Mouse (Mus musculus): Measurements from ENCODE around the gene Zfp966. TPM values are rescaled to one million over a fixed set of nuclear protein-coding genes. Genes with fewer than 3 reads are reported as not detected.

Gene Zfp966
- 1.3 and 1.6 TPM in 2 replicates for polyA plus RNA-seq (2012; rRNA removed)

DNA sequence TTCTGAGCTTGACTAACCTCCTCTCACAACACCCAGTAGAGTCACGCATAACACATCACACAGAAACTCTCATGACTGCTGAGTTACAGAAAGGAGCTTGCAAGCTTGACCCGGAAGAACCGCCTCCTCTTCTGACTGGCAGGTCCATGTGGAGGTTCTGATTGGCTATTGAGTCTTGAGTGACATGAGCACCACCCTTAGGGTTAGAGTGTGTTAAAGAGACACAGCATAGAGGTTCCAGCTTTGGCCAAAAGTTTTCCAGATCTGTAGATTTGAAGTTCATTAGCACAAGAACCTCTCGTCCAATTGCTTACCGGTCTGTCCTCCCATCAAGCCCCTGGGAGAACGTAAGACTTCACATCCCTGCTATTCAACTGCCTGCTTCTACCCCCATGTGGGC lies at the start of gene Zfp966:
Gene Zfp966 (minus strand): TSS at position 101 of the 400 bp plus-strand sequence.

DNA sequence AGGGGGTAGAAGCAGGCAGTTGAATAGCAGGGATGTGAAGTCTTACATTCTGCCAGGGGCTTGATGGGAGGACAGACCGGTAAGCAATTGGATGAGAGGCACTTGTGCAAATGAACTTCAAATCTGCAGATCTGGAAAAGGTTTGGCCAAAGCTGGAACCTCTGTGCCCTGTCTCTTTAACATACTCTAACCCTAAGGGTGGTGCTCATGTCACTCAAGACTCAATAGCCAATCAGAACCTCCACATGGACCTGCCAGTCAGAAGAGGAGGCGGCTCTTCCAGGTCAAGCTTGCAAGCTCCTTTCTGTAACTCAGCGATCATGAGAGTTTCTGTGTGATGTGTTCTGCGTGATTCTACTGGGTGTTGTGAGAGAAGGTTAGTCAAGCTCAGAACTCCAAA lies 34.1 kb upstream of the Zfp966 start, which contains the start of gene Gm2026:
Gene Gm2026 (plus strand): TSS at position 301 of the 400 bp plus-strand sequence.

DNA sequence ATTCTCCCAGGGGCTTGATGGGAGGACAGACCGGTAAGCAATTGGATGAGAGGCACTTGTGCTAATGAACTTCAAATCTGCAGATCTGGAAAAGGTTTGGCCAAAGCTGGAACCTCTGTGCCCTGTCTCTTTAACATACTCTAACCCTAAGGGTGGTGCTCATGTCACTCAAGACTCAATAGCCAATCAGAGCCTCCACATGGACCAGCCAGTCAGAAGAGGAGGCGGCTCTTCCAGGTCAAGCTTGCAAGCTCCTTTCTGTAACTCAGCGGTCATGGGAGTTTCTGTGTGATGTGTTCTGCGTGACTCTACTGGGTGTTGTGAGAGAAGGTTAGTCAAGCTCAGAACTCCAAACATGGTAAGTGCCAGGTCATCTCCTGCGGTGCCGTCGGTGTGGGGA lies 61.9 kb downstream of the Zfp966 start, which contains the start of gene Gm6710:
Gene Gm6710 (plus strand): TSS at position 196 of the 400 bp plus-strand sequence.

Other genes with a start within 250 kb of the Zfp966 start
- not detected in 2 replicates for gene Zfp969, start 227.5 kb downstream of the Zfp966 start, polyA plus RNA-seq (2012; rRNA removed)
- not detected in 2 replicates for gene Gm2007, start 189.6 kb downstream of the Zfp966 start, polyA plus RNA-seq (2012; rRNA removed)
- gene Gm14288, start 130.0 kb downstream of the Zfp966 start, polyA plus RNA-seq (2012; rRNA removed): 1.2 and 1.3 TPM in 2 replicates
- gene Gm6710, start 61.9 kb downstream of the Zfp966 start, polyA plus RNA-seq (2012; rRNA removed): 1.1 and 1.5 TPM in 2 replicates
- gene Gm2026, start 34.2 kb upstream of the Zfp966 start, polyA plus RNA-seq (2012; rRNA removed): 1.5 and 2.9 TPM in 2 replicates
- gene Gm2004, start 218.7 kb upstream of the Zfp966 start, polyA plus RNA-seq (2012; rRNA removed): 0.82 and 1.0 TPM in 2 replicates